Mouse (Mus musculus) liver, embryonic 14.5 days (tissue): ENCODE data around the gene Hoxc12. TPM values are rescaled to one million over a fixed set of nuclear protein-coding genes. Genes with fewer than 3 reads are reported as not detected.

Experiments
- ATAC-seq: fragments of 200-750 bp; cut with Nextera tagmentation; 2 replicates; pipeline ENCODE4 v1.8.0; 2017; ENCODE audit warnings: moderate number of reproducible peaks, mild to moderate bottlenecking, moderate library complexity; ENCODE audit not compliant: insufficient read depth
- DNase-seq, 3 experiments: peaks; one replicate each; pipeline ENCODE4 v3.0.0-alpha.2; 2012 to 2013; ENCODE audit warnings: low read depth in 3 of 3, low spot score in 3 of 3
- H3K27ac ChIP-seq: fragments of 300-500 bp; sonication (generic); 2 replicates; pipeline ENCODE4 v1.5.1; 2014; ENCODE audit warnings: moderate library complexity, mild to moderate bottlenecking, control low read depth, inconsistent platforms
- H3K27me3 ChIP-seq: fragments of 300-500 bp; sonication (generic); 2 replicates; pipeline ENCODE4 v1.6.1; 2014; ENCODE audit warnings: mild to moderate bottlenecking, low read length, moderate library complexity; ENCODE audit not compliant: control insufficient read depth, insufficient read depth
- H3K36me3 ChIP-seq: fragments of 300-500 bp; sonication (generic); replicated peaks from 2 replicates; pipeline ENCODE4 v1.6.1; 2014; ENCODE audit warnings: low read depth; ENCODE audit not compliant: control insufficient read depth, insufficient read depth
- H3K4me1 ChIP-seq, 2 experiments: fragments of 200-500 bp in 1 of 2; fragments of 300-500 bp in 1 of 2; sonication (generic) in 1 of 2; replicated peaks; 2 replicates each; pipeline ENCODE4 v1.6.1; 2012 to 2014; ENCODE audit warnings: antibody characterized with exemption in 1 of 2, inconsistent platforms in 1 of 2, low read length in 1 of 2; ENCODE audit not compliant: control insufficient read depth in 2 of 2, insufficient read depth in 2 of 2
- H3K4me2 ChIP-seq: fragments of 300-500 bp; sonication (generic); 2 replicates; pipeline ENCODE4 v1.6.1; 2014; ENCODE audit warnings: low read depth, mild to moderate bottlenecking, control low read depth, moderate library complexity
- H3K4me3 ChIP-seq, 2 experiments: fragments of 200-500 bp in 1 of 2; fragments of 300-500 bp in 1 of 2; sonication (generic) in 1 of 2; 2 replicates each; pipeline ENCODE4 v1.5.1; 2012 to 2014; ENCODE audit warnings: low read depth in 2 of 2, low read length in 2 of 2, mild to moderate bottlenecking in 2 of 2, control low read depth in 1 of 2, inconsistent platforms in 1 of 2, moderate library complexity in 1 of 2; ENCODE audit not compliant: insufficient read depth in 1 of 2
- H3K9ac ChIP-seq: fragments of 300-500 bp; sonication (generic); replicated peaks from 2 replicates; pipeline ENCODE4 v1.6.1; 2014; ENCODE audit warnings: mild to moderate bottlenecking, control low read depth, moderate library complexity
- H3K9me3 ChIP-seq: fragments of 300-500 bp; sonication (generic); 2 replicates; pipeline ENCODE4 v1.6.1; 2016; ENCODE audit warnings: low read length, mixed read lengths; ENCODE audit not compliant: control insufficient read depth
- CTCF ChIP-seq: IDR thresholded peaks from 2 replicates; pipeline ENCODE4 v1.5.1; 2016; ENCODE audit warnings: antibody characterized with exemption, low read depth, control low read depth
- EP300 ChIP-seq: IDR thresholded peaks from 2 replicates; pipeline ENCODE4 v1.6.1; 2016; ENCODE audit warnings: antibody characterized with exemption, low read depth
- WGBS: fragments of 180-500 bp; shearing (Covaris S2); extraction: QIAGEN DNeasy Blood & Tissue Kit; methylation state at CpG from one replicate; pipeline ENCODE4 v1.1.7; 2014; ENCODE audit not compliant: insufficient replicate concordance; 5-methylcytosine and 5-hydroxymethylcytosine counted together
- polyA plus RNA-seq, 2 experiments: library from polyadenylated mRNA; depleted of rRNA in 1 of 2; stranded (reverse) in 1 of 2; unstranded in 1 of 2; fragments of >200 nt; fragmentation: Nextera tagmentation in 1 of 2; extraction: Ambion mirVana in 1 of 2; gene quantifications; 2 replicates each; pipeline versions ENCODE4 v1.2.1 to v1.2.3; 2012 to 2014

Hoxc12 gene
- polyA plus RNA-seq, 2 experiments: not detected

- no peaks in the 10 kb centered on the region for H3K4me1 ChIP-seq
- DNase-seq (no peak), ATAC-seq (no peak)
- no peaks in the 10 kb centered on the region for H3K36me3 ChIP-seq
- H3K27me3 ChIP-seq: peaks cover 99% of the 10 kb centered on the region
- 7% methylated on average over 6 of the region's 6 CpGs for WGBS
- TF ChIP-seq EP300 (no peak), CTCF (no peak)
- no peak overlapping the region for H3K4me3 ChIP-seq
- no peak overlapping the region for H3K9ac ChIP-seq
- no peak overlapping the region for H3K27ac ChIP-seq
- no peaks in the 10 kb centered on the region for H3K9me3 ChIP-seq
- no peak overlapping the region for H3K4me2 ChIP-seq
Measured at GRCm38 (mm10) chr15:102953561-102953960, 17.0 kb downstream of the Hoxc12 start.

GRCm38 (mm10) chr15:102954192-102955006 lies 17.8 kb downstream of the Hoxc12 start, which contains the start of gene Hoxc11:
Hoxc11 (plus strand) TSS chr15:102954427.
- no peaks in the 10 kb centered on the region for H3K4me1 ChIP-seq
- no peak within 1 kb of the TSS for H3K9ac ChIP-seq
- H3K27me3 ChIP-seq: peaks cover 95% of the 10 kb centered on the region
- no peak within 1 kb of the TSS for H3K27ac ChIP-seq
- ATAC-seq (no peak), DNase-seq (no peak)
- H3K36me3 ChIP-seq: no peaks in the 10 kb centered on the region
- no peak within 1 kb of the TSS for H3K4me3 ChIP-seq
- H3K4me2 ChIP-seq: no peak within 1 kb of the TSS
- WGBS: 2% methylated on average over 57 of the region's 57 CpGs
- no peaks in the 10 kb centered on the region for H3K9me3 ChIP-seq
- no peak for TF ChIP-seq CTCF
- TF ChIP-seq EP300: no peak

- Histone ChIP-seq H3K4me1 (no peaks in the 10 kb centered on the region), H3K4me2 (no peak overlapping the region), H3K27me3 (peaks cover 95% of the 10 kb centered on the region), H3K9ac (no peak overlapping the region), H3K27ac (no peak overlapping the region), H3K9me3 (no peaks in the 10 kb centered on the region), H3K36me3 (no peaks in the 10 kb centered on the region), H3K4me3 (no peak overlapping the region)
- under 1% methylated on average over 26 of the region's 28 CpGs for WGBS
- DNase-seq: no peak
- no peak for TF ChIP-seq CTCF
- no peak for TF ChIP-seq EP300
- ATAC-seq: no peak
Measured at GRCm38 (mm10) chr15:102955007-102955382, 18.4 kb downstream of the Hoxc12 start.

GRCm38 (mm10) chr15:102955833-102956640 lies 19.5 kb downstream of the Hoxc12 start:
- H3K27ac ChIP-seq: no peak overlapping the region
- peaks cover 96% of the 10 kb centered on the region for H3K27me3 ChIP-seq
- WGBS: 1% methylated on average over 39 of the region's 40 CpGs
- ATAC-seq (no peak), DNase-seq (no peak)
- H3K4me1 ChIP-seq: no peaks in the 10 kb centered on the region
- no peak for TF ChIP-seq CTCF
- no peak for TF ChIP-seq EP300
- H3K4me3 ChIP-seq: no peak overlapping the region
- H3K36me3 ChIP-seq: no peaks in the 10 kb centered on the region
- no peaks in the 10 kb centered on the region for H3K9me3 ChIP-seq
- H3K4me2 ChIP-seq: no peak overlapping the region
- H3K9ac ChIP-seq: no peak overlapping the region

GRCm38 (mm10) chr15:102956906-102957305 lies 20.3 kb downstream of the Hoxc12 start:
- Histone ChIP-seq H3K27me3 (peaks cover 95% of the 10 kb centered on the region), H3K4me1 (no peaks in the 10 kb centered on the region), H3K36me3 (no peaks in the 10 kb centered on the region), H3K4me3 (no peak overlapping the region), H3K4me2 (no peak overlapping the region), H3K27ac (no peak overlapping the region), H3K9ac (no peak overlapping the region), H3K9me3 (no peaks in the 10 kb centered on the region)
- DNase-seq (no peak), ATAC-seq (no peak)
- 1% methylated on average over 12 of the region's 12 CpGs for WGBS
- no peak for TF ChIP-seq CTCF
- no peak for TF ChIP-seq EP300
